Mouse (Mus musculus): ENCODE results near the gene Polr1d. TPM values are rescaled to one million over a fixed set of nuclear protein-coding genes. Genes with fewer than 3 reads are reported as not detected.

Gene Polr1d
- total RNA-seq, 1 experiment from 2014 or later: 107 TPM

Other genes starting within 250 kb of the Polr1d start
- 1,238 to 1,537 TPM (median 1,512 TPM) in 3 replicates for gene Rpl21, start 244.2 kb upstream of the Polr1d start, total RNA-seq (2017)
- gene Rasl11a, start 232.0 kb upstream of the Polr1d start, total RNA-seq (2017): not detected in 3 replicates
- gene Gtf3a, start 128.4 kb upstream of the Polr1d start, total RNA-seq (2017): 86.3 to 99.1 TPM (median 88.2 TPM) in 3 replicates
- gene Mtif3, start 113.2 kb upstream of the Polr1d start, total RNA-seq (2017): 8.6 to 31.9 TPM (median 11.4 TPM) in 3 replicates
- 2.7 to 9.6 TPM (median 2.9 TPM) in 3 replicates for gene Lnx2, start 464 bp upstream of the Polr1d start, total RNA-seq (2017)
- not detected in 3 replicates for gene Gsx1, start 111.6 kb downstream of the Polr1d start, total RNA-seq (2017)
- gene Pdx1, start 192.9 kb downstream of the Polr1d start, total RNA-seq (2017): not detected in 3 replicates
- not detected in 3 replicates for gene Cdx2, start 230.2 kb downstream of the Polr1d start, total RNA-seq (2017)
- not detected in 3 replicates for gene Urad, start 245.4 kb downstream of the Polr1d start, total RNA-seq (2017)

All from monocyte, adult 5-6 weeks (primary cell).